Mouse (Mus musculus) testis, adult 2 months (tissue): Measurements from ENCODE around the gene Map2k1. TPM values are rescaled to one million over a fixed set of nuclear protein-coding genes. Genes with fewer than 3 reads are reported as not detected.
"Not testable (repeated sequence)": the region's sequence is repeated elsewhere in the genome, so short reads cannot be mapped to it uniquely, and the experiment has no call there.

ENCODE experiments used
- H3K27ac ChIP-seq: fragments of 200-500 bp; 2 replicates; pipeline ENCODE4 v1.5.1; 2012; ENCODE audit warnings: low read depth, low read length; ENCODE audit not compliant: control insufficient read depth, insufficient read depth
- H3K27me3 ChIP-seq: fragments of 200-500 bp; 2 replicates; pipeline ENCODE4 v1.6.1; 2012; ENCODE audit warnings: mild to moderate bottlenecking, low read length, moderate library complexity; ENCODE audit not compliant: control insufficient read depth, insufficient read depth
- H3K36me3 ChIP-seq: fragments of 200-500 bp; 2 replicates; pipeline ENCODE4 v1.6.1; 2012; ENCODE audit warnings: mild to moderate bottlenecking, low read length; ENCODE audit not compliant: control insufficient read depth, insufficient read depth
- H3K4me1 ChIP-seq: fragments of 200-500 bp; 2 replicates; pipeline ENCODE4 v1.6.1; 2012; ENCODE audit warnings: low read length; ENCODE audit not compliant: control insufficient read depth, insufficient read depth
- H3K4me3 ChIP-seq: fragments of 200-500 bp; 2 replicates; pipeline ENCODE4 v1.5.1; 2012; ENCODE audit warnings: low read depth, mild to moderate bottlenecking, low read length, moderate library complexity, mixed read lengths; ENCODE audit not compliant: control insufficient read depth
- CTCF ChIP-seq: fragments of 200-500 bp; IDR thresholded peaks from 2 replicates; pipeline ENCODE4 v1.5.1; 2012; ENCODE audit warnings: low read depth, mild to moderate bottlenecking, inconsistent platforms, low read length, moderate library complexity; ENCODE audit not compliant: control insufficient read depth, insufficient read depth, insufficient replicate concordance
- POLR2A ChIP-seq: fragments of 200-500 bp; IDR thresholded peaks from 2 replicates; pipeline ENCODE4 v1.6.1; 2012; ENCODE audit warnings: low read depth, mild to moderate bottlenecking, inconsistent platforms, low read length, moderate library complexity; ENCODE audit not compliant: control insufficient read depth
- polyA plus RNA-seq: library from polyadenylated mRNA; depleted of rRNA; stranded (reverse); fragments of >200 nt; gene quantifications from 2 replicates; pipeline ENCODE4 v1.2.3, GENCODE M21; 2012; rRNA removed

The Map2k1 gene
- polyA plus RNA-seq, 1 experiment: 5.8 TPM

GRCm38 (mm10) chr9:64156641-64157040 is 96.8 kb downstream of the Map2k1 start:
- no peak overlapping the region for H3K4me3 ChIP-seq
- no peaks in the 10 kb centered on the region for H3K27me3 ChIP-seq
- TF ChIP-seq CTCF (no peak), POLR2A (no peak)
- H3K27ac ChIP-seq: no peak overlapping the region
- H3K36me3 ChIP-seq: peaks cover 5% of the 10 kb centered on the region
- no peaks in the 10 kb centered on the region for H3K4me1 ChIP-seq

GRCm38 (mm10) chr9:64139879-64140278 is 113.6 kb downstream of the Map2k1 start:
- Histone ChIP-seq H3K27ac (no peak overlapping the region), H3K36me3 (peaks cover 2% of the 10 kb centered on the region), H3K4me3 (no peak overlapping the region), H3K4me1 (no peaks in the 10 kb centered on the region), H3K27me3 (no peaks in the 10 kb centered on the region)
- TF ChIP-seq CTCF: no peak
- no peak for TF ChIP-seq POLR2A

- H3K36me3 ChIP-seq, H3K27me3 ChIP-seq, H3K27ac ChIP-seq, H3K4me1 ChIP-seq, H3K4me3 ChIP-seq: not testable (repeated sequence)
- TF ChIP-seq CTCF: peak; percentile 42; the same call in 1 of the 2 replicates
Observed at GRCm38 (mm10) chr9:64138896-64139295, 114.5 kb downstream of the Map2k1 start.

Other genes with a start within 250 kb of the Map2k1 start
- 34.5 and 38.1 TPM in 2 replicates for gene Smad6, start 231.6 kb downstream of the Map2k1 start, polyA plus RNA-seq
- 0.17 and 0.49 TPM in 2 replicates for gene Lctl, start 136.5 kb downstream of the Map2k1 start, polyA plus RNA-seq
- 27.0 and 33.6 TPM in 2 replicates for gene Zwilch, start 80.5 kb downstream of the Map2k1 start, polyA plus RNA-seq
- 181 and 213 TPM in 2 replicates for gene Rpl4, start 80.3 kb downstream of the Map2k1 start, polyA plus RNA-seq
- gene Snapc5, start 74.4 kb downstream of the Map2k1 start, polyA plus RNA-seq: 12.8 and 14.1 TPM in 2 replicates
- 0.72 and 0.89 TPM in 2 replicates for gene Uchl4, start 18.4 kb downstream of the Map2k1 start, polyA plus RNA-seq
- 22.1 and 26.3 TPM in 2 replicates for gene Tipin, start 27.9 kb upstream of the Map2k1 start, polyA plus RNA-seq
- gene Dis3l, start 87.7 kb upstream of the Map2k1 start, polyA plus RNA-seq: 94.9 and 99.3 TPM in 2 replicates
- gene Megf11, start 132.0 kb upstream of the Map2k1 start, polyA plus RNA-seq: 0.30 TPM in 2 replicates